12 mouse cellular contexts compared by ENCODE assay signal in genomic region chr8:81502982-81503381, GRCm38 (mm10).
"Had no signal": no experiment of that assay in that cellular context is flagged by ENCODE, and none has a peak within 500 bp of the region (broad histone marks: within the 10 kb centered on the region; RNA-seq: fewer than 3 reads in every experiment).

No protein-coding gene starts in this region.

- DNase-seq: retina, postnatal 1 day; right cerebral cortex, adult 18-20 months; right cerebral cortex, postnatal 14 days; right cerebral cortex, postnatal 25 days; right cerebral cortex, postnatal 4 days; spleen, adult 18-20 months; thymus, adult 18-20 months; thymus, adult 2 months; thymus, postnatal 14 days; thymus, postnatal 25 days; thymus, postnatal 36 days; thymus, postnatal 4 days had no signal
